Mouse (Mus musculus): ENCODE measurements around the gene Slc1a6. TPM values are rescaled to one million over a fixed set of nuclear protein-coding genes. Genes with fewer than 3 reads are reported as not detected.
"Not testable (repeated sequence)": the region's sequence is repeated elsewhere in the genome, so short reads cannot be mapped to it uniquely, and the experiment has no call there.

The Slc1a6 gene
- polyA plus RNA-seq, 1 experiment = 1.2 TPM

DNA sequence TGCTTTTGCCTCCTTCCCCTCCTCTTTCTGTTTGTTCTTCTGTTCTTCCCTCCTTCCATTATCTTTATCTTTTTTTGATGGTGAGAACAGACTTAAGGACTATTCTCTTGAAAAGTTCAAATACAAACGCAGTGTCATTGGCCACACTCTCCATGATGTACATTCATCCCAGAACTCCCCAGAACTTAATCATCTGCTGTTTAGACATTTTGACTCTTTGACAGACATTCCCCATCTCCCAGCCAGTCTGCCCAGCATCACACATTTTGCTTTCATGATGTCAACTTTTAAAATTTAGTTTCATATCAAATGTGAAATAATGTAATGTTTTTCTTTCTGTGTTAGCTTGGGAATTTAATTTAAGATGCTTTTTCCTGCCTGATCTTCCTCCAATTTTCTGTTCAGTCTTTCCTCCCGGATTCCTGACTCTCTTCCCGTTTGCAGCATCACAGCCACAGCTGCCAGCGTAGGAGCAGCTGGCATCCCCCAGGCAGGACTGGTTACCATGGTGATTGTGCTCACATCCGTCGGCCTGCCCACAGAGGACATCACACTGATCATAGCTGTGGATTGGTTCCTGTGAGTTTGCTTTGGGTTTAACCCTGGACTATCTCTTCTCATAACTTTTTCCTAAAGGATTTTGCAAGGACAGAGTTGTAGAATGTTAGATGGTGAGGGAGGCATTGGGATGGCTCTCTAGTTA lies 32.2 kb downstream of the Slc1a6 start:
- no peaks in the 10 kb centered on the region for H3K4me1 ChIP-seq (ENCODE audit: control insufficient read depth, insufficient read depth, low read length)
- no peak overlapping the region for H3K4me3 ChIP-seq (replicated peaks; ENCODE audit: control insufficient read depth, low read depth, low read length)
- WGBS = 65% methylated on average over 6 of the region's 6 CpGs
- TF ChIP-seq POLR2A (IDR thresholded peaks at IDR 0.05; ENCODE audit: borderline replicate concordance, control insufficient read depth, low read depth, low read length) (no peak), CTCF (IDR thresholded peaks at IDR 0.05; ENCODE audit: control insufficient read depth, insufficient read depth, low read length) (no peak)
- H3K27ac ChIP-seq (ENCODE audit: control insufficient read depth, insufficient read depth, low read depth, low read length, poor library complexity) = no peak overlapping the region

GRCm38 (mm10) chr10:78840456-78840855 lies 60.2 kb downstream of the Slc1a6 start:
- H3K27ac ChIP-seq (ENCODE audit: control insufficient read depth, insufficient read depth, low read depth, low read length, poor library complexity); H3K4me1 ChIP-seq (ENCODE audit: control insufficient read depth, insufficient read depth, low read length); H3K4me3 ChIP-seq (replicated peaks; ENCODE audit: control insufficient read depth, low read depth, low read length): not testable (repeated sequence)
- WGBS = 84% methylated on average over 12 of the region's 12 CpGs

DNA sequence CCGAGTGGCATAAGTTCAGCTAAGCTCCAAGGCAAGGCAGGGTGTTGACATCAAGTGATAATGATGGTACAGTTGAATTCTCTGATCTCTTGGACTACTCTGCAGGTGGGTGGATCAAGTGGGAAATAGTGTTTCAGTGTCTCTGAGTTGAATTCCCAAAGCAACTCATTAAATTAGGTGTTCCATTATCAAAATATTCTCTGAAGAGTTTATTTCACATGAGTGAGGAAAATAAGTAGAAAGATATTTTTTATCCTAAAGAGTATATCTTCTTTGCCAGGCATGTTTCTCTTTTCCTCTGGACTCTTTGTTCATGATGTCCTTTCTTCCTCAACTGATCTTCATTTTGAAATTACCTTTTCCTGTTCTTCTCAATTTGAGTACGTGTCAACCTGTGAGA lies 71.8 kb downstream of the Slc1a6 start, which contains the start of gene Olfr1356:
Gene Olfr1356, minus strand, starts transcription at position 101 of the 400 bp plus-strand sequence.
- Histone ChIP-seq H3K4me3 (replicated peaks; ENCODE audit: control insufficient read depth, low read depth, low read length) (no peak within 1 kb of the TSS), H3K27ac (ENCODE audit: control insufficient read depth, insufficient read depth, low read depth, low read length, poor library complexity) (no peak within 1 kb of the TSS), H3K4me1 (ENCODE audit: control insufficient read depth, insufficient read depth, low read length) (no peaks in the 10 kb centered on the region)
- TF ChIP-seq POLR2A (IDR thresholded peaks at IDR 0.05; ENCODE audit: borderline replicate concordance, control insufficient read depth, low read depth, low read length) (no peak), CTCF (IDR thresholded peaks at IDR 0.05; ENCODE audit: control insufficient read depth, insufficient read depth, low read length) (no peak)
- WGBS = 79% methylated on average over 2 of the region's 2 CpGs

Other genes starting within 250 kb of the Slc1a6 start
- gene Ilvbl, start 206.2 kb upstream of the Slc1a6 start, polyA plus RNA-seq (2011; ENCODE audit: insufficient read depth, insufficient read length, low replicate concordance, missing spikeins) = 11.3 and 25.4 TPM in 2 replicates
- gene Syde1, start 188.5 kb upstream of the Slc1a6 start, polyA plus RNA-seq (2011; ENCODE audit: insufficient read depth, insufficient read length, low replicate concordance, missing spikeins) = 3.6 and 5.5 TPM in 2 replicates
- not detected in 2 replicates for gene Olfr1357, start 162.4 kb upstream of the Slc1a6 start, polyA plus RNA-seq (2011; ENCODE audit: insufficient read depth, insufficient read length, low replicate concordance, missing spikeins)
- not detected in 2 replicates for gene Casp14, start 62.2 kb upstream of the Slc1a6 start, polyA plus RNA-seq (2011; ENCODE audit: insufficient read depth, insufficient read length, low replicate concordance, missing spikeins)
- gene Ccdc105, start 27.4 kb upstream of the Slc1a6 start, polyA plus RNA-seq (2011; ENCODE audit: insufficient read depth, insufficient read length, low replicate concordance, missing spikeins) = not detected in 2 replicates
- gene Olfr1356, start 71.7 kb downstream of the Slc1a6 start, polyA plus RNA-seq (2011; ENCODE audit: insufficient read depth, insufficient read length, low replicate concordance, missing spikeins) = not detected in 2 replicates
- not detected in 2 replicates for gene Olfr1355, start 95.0 kb downstream of the Slc1a6 start, polyA plus RNA-seq (2011; ENCODE audit: insufficient read depth, insufficient read length, low replicate concordance, missing spikeins)
- not detected in 2 replicates for gene Olfr1354, start 132.7 kb downstream of the Slc1a6 start, polyA plus RNA-seq (2011; ENCODE audit: insufficient read depth, insufficient read length, low replicate concordance, missing spikeins)
- gene Olfr8, start 170.1 kb downstream of the Slc1a6 start, polyA plus RNA-seq (2011; ENCODE audit: insufficient read depth, insufficient read length, low replicate concordance, missing spikeins) = not detected in 2 replicates
- gene Olfr1353, start 182.8 kb downstream of the Slc1a6 start, polyA plus RNA-seq (2011; ENCODE audit: insufficient read depth, insufficient read length, low replicate concordance, missing spikeins) = not detected in 2 replicates
- gene Olfr1352, start 200.6 kb downstream of the Slc1a6 start, polyA plus RNA-seq (2011; ENCODE audit: insufficient read depth, insufficient read length, low replicate concordance, missing spikeins) = not detected in 2 replicates
- gene Olfr1351, start 232.0 kb downstream of the Slc1a6 start, polyA plus RNA-seq (2011; ENCODE audit: insufficient read depth, insufficient read length, low replicate concordance, missing spikeins) = not detected in 2 replicates
- gene Olfr57, start 248.2 kb downstream of the Slc1a6 start, polyA plus RNA-seq (2011; ENCODE audit: insufficient read depth, insufficient read length, low replicate concordance, missing spikeins) = not detected in 2 replicates